Mouse (Mus musculus) Patski (cell line): ENCODE results near the gene Hpse2. TPM values are rescaled to one million over a fixed set of nuclear protein-coding genes. Genes with fewer than 3 reads are reported as not detected.
"Not testable (repeated sequence)": the region's sequence is repeated elsewhere in the genome, so short reads cannot be mapped to it uniquely, and the experiment has no call there.

Experiments
- ATAC-seq: fragments of 100-300 bp; one replicate; pipeline ENCODE4 v1.8.0; 2021
- CTCF ChIA-PET: fragments of 350-600 bp; sonication (Branson Sonifier 250); formaldehyde crosslinking; loops from one replicate; lab custom pipeline; 2022; ENCODE audit warnings: inconsistent platforms; lab: Charles Lee
- POLR2A ChIA-PET: fragments of 350-600 bp; sonication (Branson Sonifier 250); formaldehyde crosslinking; loops from one replicate; lab custom pipeline; 2022; ENCODE audit warnings: antibody characterized with exemption, inconsistent platforms; lab: Charles Lee
- DNase-seq: peaks from one replicate; pipeline ENCODE4 v3.0.0-alpha.2; 2011; ENCODE audit warnings: low read depth, low spot score
- H3K27me3 ChIP-seq: fragments of 371-371 bp; one replicate; pipeline ENCODE4 v1.5.1; 2021
- CTCF ChIP-seq: fragments of 100-300 bp; IDR thresholded peaks from one replicate; pipeline ENCODE4 v1.5.1; 2021
- in situ Hi-C: fragments of 300-500 bp; cut with MboI; formaldehyde crosslinking; loops from 3 replicates; pipeline ENCODE4 v1.11.1; 2018; ENCODE audit warnings: low pct_unique_long_range_greater_than_20kb, mixed read lengths
- polyA plus RNA-seq: library from polyadenylated mRNA; unstranded; gene quantifications from one replicate; pipeline ENCODE4 v1.2.3, GENCODE M21; 2021

The Hpse2 gene
- polyA plus RNA-seq, 1 experiment from 2014 or later: not detected

DNA sequence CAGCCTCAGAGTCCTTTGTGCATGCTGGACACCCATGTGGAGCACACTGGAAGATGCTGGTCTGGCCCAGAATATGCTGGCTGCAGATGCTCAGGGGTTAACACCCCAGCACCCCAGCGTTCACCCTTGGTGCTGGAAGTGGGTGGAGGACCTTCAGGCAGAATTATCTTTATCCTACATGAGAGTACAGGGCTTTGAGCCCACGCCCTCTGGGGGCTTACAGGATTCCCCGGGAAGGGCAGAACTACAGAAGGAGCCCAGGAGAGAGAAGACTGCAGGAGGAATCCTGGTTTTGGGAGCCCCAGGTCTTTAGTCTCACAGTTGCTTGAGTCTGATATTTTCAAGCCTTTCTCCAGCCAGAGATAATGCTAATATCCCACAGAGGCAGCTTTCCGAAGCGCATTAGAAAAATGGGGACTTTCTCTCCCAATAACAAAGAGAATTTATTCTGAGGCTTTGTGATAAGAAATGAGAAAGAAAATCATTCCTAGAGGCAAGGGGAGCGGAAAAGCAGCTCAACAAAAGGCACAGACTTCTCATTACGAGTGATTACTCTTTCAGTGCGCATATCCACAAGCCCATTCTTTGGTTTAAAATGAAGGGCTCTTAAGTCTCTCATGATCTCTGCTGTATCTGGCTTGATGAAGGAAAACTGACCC is 602.5 kb downstream of the Hpse2 start:
- ChIA-PET POLR2A (no interaction called here), CTCF (no interaction called here)

GRCm38 (mm10) chr19:42785129-42785528 is 603.0 kb downstream of the Hpse2 start:
- peaks cover 13% of the 10 kb centered on the region for H3K27me3 ChIP-seq
- no peak for ATAC-seq
- POLR2A ChIA-PET: no interaction called here
- TF ChIP-seq CTCF: no peak
- in situ Hi-C loops: loop anchor here (25.0 kb wide), 1 partner anchor 827 kb away; the partner anchor contains the start of gene Nkx2-3
- CTCF ChIA-PET: interaction anchor here (1.0 kb wide), 1 partner anchor 52 kb away, joined by 3 read pairs; no protein-coding TSS in a partner anchor
- DNase-seq: no peak

More for the DNA sequence above, 602.5 kb downstream of the Hpse2 start:
- TF ChIP-seq CTCF: no peak
- peaks cover 18% of the 10 kb centered on the region for H3K27me3 ChIP-seq
- no peak for ATAC-seq
- no peak for DNase-seq
- in situ Hi-C loops: loop anchor here (25.0 kb wide), 1 partner anchor 827 kb away; the partner anchor contains the start of gene Nkx2-3

- not testable (repeated sequence) for H3K27me3 ChIP-seq, DNase-seq, ATAC-seq
- CTCF ChIA-PET: interaction anchor here (1.1 kb wide), 2 partner anchors 9 to 16 kb away, joined by 3 read pairs; no protein-coding TSS in a partner anchor
- POLR2A ChIA-PET: interaction anchor here (0.6 kb wide), 1 partner anchor 9 kb away, joined by 3 read pairs; no protein-coding TSS in a partner anchor
- TF ChIP-seq CTCF: peak; percentile 36
- in situ Hi-C loops: loop anchor here (25.0 kb wide), 1 partner anchor 832 kb away; the partner anchor contains the start of gene Nkx2-3
These were observed 608.0 kb downstream of the Hpse2 start for GRCm38 (mm10) chr19:42780156-42780538.

DNA sequence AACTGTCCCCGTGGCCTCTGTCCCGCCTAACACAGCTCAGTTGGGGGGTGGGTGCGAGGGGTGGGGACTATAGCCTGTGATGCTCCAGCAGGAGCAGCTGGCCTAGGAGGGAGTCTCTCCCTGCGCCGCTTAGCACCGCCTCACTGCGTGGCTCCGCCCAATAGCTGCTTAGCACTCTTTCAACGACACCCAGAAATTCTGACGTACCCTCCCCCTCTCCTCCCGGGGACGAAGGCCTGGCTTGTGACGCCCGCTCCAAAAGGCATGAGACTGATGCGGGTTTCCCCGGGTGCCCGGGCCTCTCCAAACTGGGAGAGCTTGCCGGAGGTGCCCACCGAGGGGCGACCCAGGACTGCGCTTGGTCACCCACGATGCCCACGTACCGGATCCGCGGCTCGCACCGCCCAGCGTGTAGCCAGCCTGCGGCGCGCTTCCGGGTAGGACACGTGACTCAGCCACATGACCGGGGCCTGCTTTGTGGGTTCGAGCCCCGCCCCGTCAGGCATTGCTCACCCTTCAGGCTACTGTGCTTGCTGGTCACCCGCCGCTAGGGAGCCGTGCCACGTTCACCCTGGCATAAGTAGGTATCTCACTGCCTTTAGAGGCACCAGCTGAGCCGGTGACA is 608.5 kb downstream of the Hpse2 start, which contains the start of gene Hps1:
Hps1 (minus strand) TSS at position 448 of the 625 bp plus-strand sequence.
- in situ Hi-C loops: loop anchor here (10.0 to 25.0 kb wide), 2 partner anchors 195 to 833 kb away; partner anchors contain the start of gene Nkx2-3
- peak; percentile 94 for ATAC-seq
- no peaks in the 10 kb centered on the region for H3K27me3 ChIP-seq
- ChIA-PET POLR2A (interaction anchor here (0.6 kb wide), 1 partner anchor 9 kb away, joined by 3 read pairs; no protein-coding TSS in a partner anchor), CTCF (interaction anchor here (1.0 to 1.1 kb wide), 3 partner anchors 9 to 15 kb away, joined by 3 to 5 read pairs (median 3); no protein-coding TSS in a partner anchor)
- no peak for DNase-seq
- peak; percentile 61 for TF ChIP-seq CTCF

GRCm38 (mm10) chr19:42777801-42778200 is 610.4 kb downstream of the Hpse2 start:
- POLR2A ChIA-PET: no interaction called here
- in situ Hi-C loops: loop anchor here (10.0 to 25.0 kb wide), 2 partner anchors 193 to 834 kb away; partner anchors contain the start of gene Nkx2-3
- no peak for DNase-seq
- CTCF ChIA-PET: interaction anchor here (2.3 kb wide), 1 partner anchor 462 kb away, joined by 5 read pairs; no protein-coding TSS in a partner anchor
- peak; percentile 88 for TF ChIP-seq CTCF
- H3K27me3 ChIP-seq: no peaks in the 10 kb centered on the region
- no peak for ATAC-seq

GRCm38 (mm10) chr19:42776813-42777212 is 611.3 kb downstream of the Hpse2 start:
- no peaks in the 10 kb centered on the region for H3K27me3 ChIP-seq
- in situ Hi-C loops: loop anchor here (10.0 to 25.0 kb wide), 2 partner anchors 192 to 835 kb away; partner anchors contain the start of gene Nkx2-3
- ChIA-PET POLR2A (interaction anchor here (0.8 kb wide), 1 partner anchor 15 kb away, joined by 3 read pairs; no protein-coding TSS in a partner anchor), CTCF (interaction anchor here (0.9 to 2.3 kb wide), 5 partner anchors 16 to 461 kb away, joined by 3 to 5 read pairs (median 3); no protein-coding TSS in a partner anchor)
- no peak for ATAC-seq
- no peak for TF ChIP-seq CTCF
- no peak for DNase-seq

DNA sequence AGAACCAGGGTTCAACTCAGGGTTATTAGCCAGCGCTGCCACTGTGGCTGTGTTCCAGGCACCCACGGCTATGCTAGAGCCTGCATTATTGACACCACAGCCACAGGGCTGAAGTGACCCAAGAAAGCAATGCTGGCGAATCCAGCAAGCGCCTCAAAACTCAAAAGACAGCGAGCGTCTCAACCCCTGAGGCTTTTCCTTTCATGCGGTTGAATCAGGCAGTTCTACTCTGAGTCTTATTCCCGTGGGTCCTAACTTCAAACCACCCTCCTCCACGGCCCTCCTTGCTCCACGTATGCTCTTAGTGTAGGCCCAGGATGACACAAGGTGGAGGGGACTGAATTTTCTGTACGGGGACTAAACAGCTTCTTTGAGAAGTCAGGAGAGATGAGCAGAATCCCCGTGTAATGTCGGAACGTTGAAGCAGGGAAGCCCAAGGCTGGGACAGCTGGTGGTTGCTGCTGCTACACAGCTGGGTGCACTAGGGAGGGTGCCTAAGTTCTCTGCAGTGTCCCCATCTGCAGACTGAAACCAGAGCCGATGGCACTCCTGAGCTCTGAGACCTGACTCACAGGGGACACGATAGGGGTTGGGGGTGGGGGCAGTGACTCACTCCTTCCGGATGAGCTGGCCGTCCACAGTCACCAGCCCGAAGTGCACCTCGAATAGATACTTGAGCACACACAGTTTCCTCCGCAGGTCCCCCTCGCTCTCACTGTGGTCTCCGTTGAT is 617.8 kb downstream of the Hpse2 start:
- in situ Hi-C loops: loop anchor here (10.0 kb wide), 1 partner anchor 186 kb away; no protein-coding TSS in a partner anchor
- CTCF ChIA-PET: interaction anchor here (1.2 to 1.4 kb wide), 2 partner anchors 9 to 10 kb away, joined by 3 to 4 read pairs; partner anchors contain the start of gene Hps1
- ATAC-seq (peak; percentile 66), DNase-seq (no peak)
- POLR2A ChIA-PET: interaction anchor here (0.6 kb wide), 1 partner anchor 9 kb away, joined by 3 read pairs; the partner anchor contains the start of gene Hps1
- no peak for TF ChIP-seq CTCF
- no peaks in the 10 kb centered on the region for H3K27me3 ChIP-seq

- no peaks in the 10 kb centered on the region for H3K27me3 ChIP-seq
- CTCF ChIA-PET: no interaction called here
- POLR2A ChIA-PET: no interaction called here
- ATAC-seq (no peak), DNase-seq (no peak)
- in situ Hi-C loops: loop anchor here (10.0 kb wide), 1 partner anchor 185 kb away; no protein-coding TSS in a partner anchor
- TF ChIP-seq CTCF: no peak
These were observed 618.5 kb downstream of the Hpse2 start for GRCm38 (mm10) chr19:42769648-42770047.

DNA sequence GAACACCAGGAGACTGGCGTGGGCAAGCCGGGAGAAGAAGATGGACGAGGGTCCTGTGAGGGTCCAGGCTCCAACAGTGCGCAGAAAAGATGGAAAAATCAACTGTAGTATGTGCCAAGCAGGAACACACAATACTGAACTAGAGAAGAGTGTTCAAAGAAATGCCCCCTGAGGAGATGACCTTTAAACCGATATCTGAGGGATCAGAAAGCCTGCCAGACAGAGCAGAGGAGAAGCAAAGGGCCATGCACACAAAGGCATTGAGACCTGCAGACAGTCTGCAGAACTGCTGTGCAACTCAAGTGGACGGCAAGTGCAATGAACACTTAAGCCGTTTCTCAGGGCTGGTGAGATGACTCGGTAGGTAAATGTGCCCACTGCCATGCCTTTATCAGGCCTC is 620.8 kb downstream of the Hpse2 start:
- ChIA-PET CTCF (no interaction called here), POLR2A (no interaction called here)
- in situ Hi-C loops: no loop called here
- no peak for TF ChIP-seq CTCF
- ATAC-seq (no peak), DNase-seq (no peak)
- no peaks in the 10 kb centered on the region for H3K27me3 ChIP-seq
